Mouse (Mus musculus): Measurements from ENCODE around the gene Xrcc1.

The Xrcc1 gene

GRCm38 (mm10) chr7:24528861-24529260, 17.2 kb upstream of the Xrcc1 start:
- no peak for DNase-seq (ENCODE audit: low read depth, low spot score)

- DNase-seq (ENCODE audit: low read depth, low spot score): no peak
Observed at GRCm38 (mm10) chr7:24529580-24529979, 16.5 kb upstream of the Xrcc1 start.

- peak; percentile 100 for DNase-seq (ENCODE audit: low read depth, low spot score)
Observed at GRCm38 (mm10) chr7:24530062-24530931, 15.8 kb upstream of the Xrcc1 start, which contains the start of gene Irgq. Gene Irgq, plus strand, starts transcription at chr7:24530689.

- DNase-seq (ENCODE audit: low read depth, low spot score): no peak
Observed at GRCm38 (mm10) chr7:24531211-24531971, 14.7 kb upstream of the Xrcc1 start.

DNA sequence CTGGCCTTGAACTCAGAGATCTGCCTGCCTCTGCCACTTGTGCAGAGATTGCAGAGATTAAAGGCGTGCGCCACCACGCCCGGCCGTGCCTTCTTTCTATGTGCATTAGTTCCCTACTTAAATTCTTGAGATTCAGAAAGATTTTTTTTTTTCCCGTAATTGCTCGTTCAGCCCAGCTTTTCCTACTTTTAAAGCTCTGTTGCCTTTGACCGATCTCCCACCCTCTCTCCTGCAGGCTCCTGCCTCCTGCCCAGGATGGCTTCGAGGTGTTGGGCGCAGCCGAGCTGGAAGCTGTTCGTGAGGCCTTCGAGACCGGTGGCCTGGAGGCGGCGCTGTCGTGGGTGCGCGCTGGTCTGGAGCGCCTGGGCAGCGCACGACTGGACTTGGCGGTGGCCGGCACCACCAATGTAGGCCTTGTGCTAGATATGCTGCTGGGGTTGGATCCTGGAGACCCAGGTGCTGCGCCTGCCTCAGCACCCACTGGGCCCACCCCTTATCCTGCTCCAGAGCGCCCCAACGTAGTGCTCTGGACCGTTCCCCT, 13.0 kb upstream of the Xrcc1 start:
- DNase-seq (ENCODE audit: low read depth, low spot score): no peak

DNA sequence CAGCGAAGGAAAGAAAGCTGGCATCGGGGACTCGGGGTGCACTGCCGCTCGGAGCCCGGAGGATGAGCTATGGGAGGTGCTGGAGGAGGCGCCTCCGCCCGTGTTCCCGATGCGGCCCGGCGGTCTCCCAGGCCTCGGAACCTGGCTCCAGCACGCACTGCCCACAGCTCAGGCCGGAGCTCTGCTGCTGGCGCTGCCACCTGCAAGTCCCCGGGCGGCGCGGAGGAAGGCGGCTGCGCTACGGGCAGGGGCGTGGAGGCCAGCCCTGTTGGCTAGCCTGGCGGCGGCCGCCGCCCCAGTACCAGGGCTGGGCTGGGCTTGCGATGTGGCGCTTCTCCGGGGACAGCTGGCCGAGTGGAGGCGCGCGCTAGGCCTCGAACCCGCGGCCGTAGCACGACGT, 12.3 kb upstream of the Xrcc1 start:
- no peak for DNase-seq (ENCODE audit: low read depth, low spot score)

GRCm38 (mm10) chr7:24534301-24534700, 11.8 kb upstream of the Xrcc1 start:
- DNase-seq (ENCODE audit: low read depth, low spot score): no peak

- no peak for DNase-seq (ENCODE audit: low read depth, low spot score)
Observed at GRCm38 (mm10) chr7:24537081-24537480, 9.0 kb upstream of the Xrcc1 start.

DNA sequence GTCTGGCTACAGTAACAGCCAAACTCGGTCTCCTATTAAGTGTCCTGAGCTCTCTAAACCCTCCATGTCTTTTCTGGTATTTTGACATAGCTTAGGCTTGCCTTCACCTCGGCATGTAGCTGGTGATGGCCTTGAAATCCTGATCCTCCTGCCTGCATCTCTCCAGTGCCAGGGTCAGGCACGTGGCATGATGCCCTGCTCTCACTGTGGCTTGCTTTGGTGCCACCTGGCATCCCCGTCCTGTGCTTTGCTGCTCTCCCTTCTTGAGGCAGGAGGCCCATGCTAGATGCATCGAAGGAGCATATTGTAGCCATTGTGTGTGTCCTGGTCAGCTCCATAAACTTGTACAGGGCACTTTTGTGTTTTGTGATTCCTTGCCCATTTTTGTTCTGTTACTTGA, 8.5 kb upstream of the Xrcc1 start:
- DNase-seq (ENCODE audit: low read depth, low spot score): no peak

DNA sequence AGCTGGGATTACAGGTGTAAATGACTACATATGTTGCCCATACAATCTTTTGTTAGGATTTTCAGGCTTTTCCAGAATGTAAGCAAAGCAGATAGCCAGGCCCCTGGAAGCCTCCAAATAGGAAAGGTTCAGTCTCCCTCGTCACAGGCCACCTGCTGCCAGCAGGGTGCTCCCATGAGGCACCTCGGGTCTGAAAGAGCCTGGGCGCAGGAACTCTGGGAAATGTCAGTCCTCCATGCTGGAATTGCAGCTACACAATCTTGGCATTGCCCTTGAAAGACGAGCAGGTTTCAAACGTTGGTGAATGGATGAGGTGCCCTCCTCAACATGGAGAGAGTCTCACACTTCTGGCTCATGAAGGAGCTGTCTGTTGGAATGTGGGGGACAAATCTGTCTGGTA, 7.9 kb upstream of the Xrcc1 start:
- no peak for DNase-seq (ENCODE audit: low read depth, low spot score)

GRCm38 (mm10) chr7:24538701-24539100, 7.4 kb upstream of the Xrcc1 start:
- no peak for DNase-seq (ENCODE audit: low read depth, low spot score)

DNA sequence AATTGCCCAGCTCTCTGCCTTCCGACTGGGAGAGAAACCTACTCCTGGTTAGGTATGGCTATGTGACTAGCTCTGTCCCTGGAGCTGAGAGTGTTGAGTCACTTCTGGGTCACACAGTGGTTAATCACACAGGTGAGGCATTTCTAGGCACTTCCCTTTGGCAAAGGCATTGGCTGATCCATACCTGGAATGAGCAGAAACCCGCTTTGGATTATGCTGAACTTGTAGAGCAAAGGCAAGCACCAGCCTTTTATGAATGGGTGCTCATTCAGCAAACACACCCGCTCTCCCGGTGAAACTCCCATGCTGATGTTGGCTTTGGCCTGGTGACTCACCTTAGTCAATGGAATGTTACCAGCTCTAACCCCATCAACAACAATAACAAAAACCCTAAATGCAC, 6.4 kb upstream of the Xrcc1 start:
- DNase-seq (ENCODE audit: low read depth, low spot score): no peak

DNA sequence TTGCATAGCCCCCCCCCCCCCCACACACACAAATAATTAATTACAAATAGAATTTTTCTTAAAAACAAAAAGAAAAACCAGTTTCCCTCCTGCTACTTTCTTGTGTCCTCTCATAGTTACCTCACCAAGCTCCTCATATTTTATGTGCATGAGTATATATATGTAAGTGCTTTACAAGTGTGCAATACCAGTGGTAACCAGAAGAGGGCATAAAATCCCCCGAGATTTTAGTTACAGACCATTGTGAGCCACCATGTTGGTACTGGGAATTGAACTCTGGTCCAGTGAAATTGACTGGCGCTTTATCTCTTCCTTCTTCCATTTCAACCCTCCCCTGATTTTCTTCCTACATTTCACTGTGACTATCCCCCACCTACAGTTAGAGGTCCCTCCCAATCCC, 1.6 kb upstream of the Xrcc1 start:
- DNase-seq (ENCODE audit: low read depth, low spot score): no peak

DNA sequence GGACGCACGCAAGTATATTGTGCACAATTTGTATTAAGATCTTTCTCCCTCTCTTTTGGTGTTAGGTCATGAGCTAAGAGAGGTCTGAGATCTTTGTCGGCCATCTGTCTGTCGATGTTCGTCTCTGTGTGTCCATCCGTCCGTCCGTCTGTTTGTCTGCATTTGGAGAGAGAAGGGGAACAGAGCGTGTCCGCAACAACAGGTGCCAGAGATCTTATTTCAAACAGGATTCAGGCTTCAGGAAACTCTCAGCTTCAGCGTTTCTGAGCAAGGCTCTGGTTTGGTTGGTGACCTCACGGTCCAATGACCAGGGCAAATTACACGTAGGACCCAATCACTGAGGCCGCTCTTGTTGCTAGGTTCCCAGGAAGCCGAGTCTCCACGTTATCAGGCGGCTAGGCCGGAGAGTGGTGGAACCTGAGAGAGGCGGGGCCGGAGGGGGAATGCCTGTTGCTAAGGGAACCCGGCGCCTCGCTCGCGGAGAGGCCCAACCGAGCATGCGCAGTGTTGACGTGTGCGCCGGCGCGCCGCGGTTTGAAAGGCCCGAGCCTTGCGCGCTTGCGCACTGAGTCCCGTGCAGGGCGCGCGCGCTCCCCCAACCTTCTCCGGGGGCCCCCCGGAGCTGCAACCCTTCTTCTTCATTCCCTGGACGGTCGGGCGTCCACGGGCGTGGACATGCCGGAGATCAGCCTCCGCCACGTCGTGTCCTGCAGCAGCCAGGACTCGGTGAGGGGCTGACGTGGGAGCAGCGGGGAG, 723 bp downstream of the Xrcc1 start:
- DNase-seq (ENCODE audit: low read depth, low spot score): peak; percentile 99

- no peak for DNase-seq (ENCODE audit: low read depth, low spot score)
Observed at GRCm38 (mm10) chr7:24547534-24548036, 1.5 kb downstream of the Xrcc1 start.

GRCm38 (mm10) chr7:24551985-24552759, 6.1 kb downstream of the Xrcc1 start:
- DNase-seq (ENCODE audit: low read depth, low spot score): no peak

DNA sequence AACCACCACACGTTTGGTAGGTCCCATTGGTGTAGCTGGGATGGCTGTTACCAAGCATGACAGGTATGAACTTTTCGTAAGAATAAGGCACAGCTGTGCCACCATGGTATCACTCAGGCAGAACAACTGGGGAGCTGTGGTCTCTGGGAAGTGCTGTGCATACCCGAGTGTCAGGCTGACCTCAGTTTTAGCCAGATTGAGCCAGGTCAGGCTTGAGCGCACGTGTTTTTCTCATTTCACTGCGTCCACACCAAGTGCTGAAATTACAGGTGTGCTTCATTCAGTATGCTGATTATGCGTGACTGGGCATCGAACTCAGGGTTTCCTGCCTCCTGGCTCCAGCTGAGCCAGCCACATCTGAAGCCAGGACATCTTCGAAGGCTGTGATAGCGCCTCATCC, 9.7 kb downstream of the Xrcc1 start:
- no peak for DNase-seq (ENCODE audit: low read depth, low spot score)

DNA sequence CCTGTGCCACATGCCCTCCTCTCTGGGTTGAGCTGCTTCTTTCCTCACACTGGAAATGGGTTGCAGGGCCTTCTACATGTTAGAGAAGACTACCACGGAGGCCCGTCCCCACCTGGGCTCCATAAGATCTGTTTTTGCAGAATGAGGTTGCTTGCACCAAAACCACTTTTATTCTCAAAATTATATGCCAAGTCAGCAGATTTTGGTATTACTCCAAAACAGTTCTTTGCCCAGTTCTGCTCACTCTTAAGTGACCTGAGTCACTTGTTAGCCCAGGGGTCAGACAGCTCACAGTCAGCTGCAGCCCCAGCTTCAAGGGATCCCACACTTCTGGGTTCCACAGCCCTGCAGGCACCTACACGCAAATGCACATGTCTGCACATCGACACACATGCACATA, 15.4 kb downstream of the Xrcc1 start:
- DNase-seq (ENCODE audit: low read depth, low spot score): no peak

DNA sequence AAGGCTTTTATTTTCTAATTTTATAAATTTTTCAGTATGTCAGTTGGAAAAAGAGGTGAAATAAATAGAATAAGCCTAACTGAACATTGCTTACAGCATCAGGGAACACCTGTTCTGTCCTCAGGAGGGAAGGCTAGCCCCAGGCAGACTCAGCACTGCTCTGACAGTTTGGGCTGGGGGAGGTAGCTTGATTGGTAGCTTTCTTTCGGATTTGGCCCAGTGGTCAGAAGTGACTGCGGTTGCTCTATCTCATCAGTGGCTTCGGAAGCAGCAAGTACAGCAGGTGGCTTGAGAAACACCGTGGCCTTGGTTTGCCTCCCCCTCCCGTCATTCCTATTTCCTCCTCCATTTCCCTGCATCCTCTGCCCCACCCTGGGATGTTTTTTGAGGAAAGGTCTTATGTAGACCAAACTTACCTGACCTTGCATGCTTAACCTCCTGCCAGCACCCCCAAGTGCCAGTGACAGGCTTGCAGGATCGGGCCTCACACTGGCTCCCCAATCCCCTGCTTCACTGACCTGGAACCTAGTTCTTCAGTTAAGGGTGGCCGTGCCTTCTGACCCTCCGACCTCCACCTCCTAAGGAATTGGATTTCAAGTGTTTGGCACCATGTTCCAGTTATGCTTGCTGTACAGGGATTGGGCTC, 17.2 kb downstream of the Xrcc1 start:
- DNase-seq (ENCODE audit: low read depth, low spot score): no peak

DNA sequence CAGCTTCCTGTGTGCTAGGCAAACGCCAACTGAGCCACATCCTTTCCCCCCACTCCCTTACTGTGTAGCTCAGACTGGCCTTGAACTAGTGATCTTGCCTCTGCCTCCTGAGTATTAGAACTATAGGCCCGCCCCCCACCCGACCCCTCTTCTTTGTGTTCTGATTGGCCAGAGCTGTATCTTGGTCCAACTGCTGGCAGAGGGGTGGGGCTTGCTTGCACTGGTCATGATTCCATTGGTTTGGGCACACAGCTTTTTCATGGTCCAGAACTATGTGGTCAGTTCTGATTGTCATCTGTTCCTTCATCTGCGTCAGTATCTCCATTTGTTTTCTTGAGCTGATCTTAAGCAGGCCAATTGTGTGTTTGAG, 17.7 kb downstream of the Xrcc1 start:
- DNase-seq (ENCODE audit: low read depth, low spot score): no peak
